Mouse (Mus musculus) bone marrow, adult 2 months (tissue): ENCODE data around the gene Lrrc28.

ENCODE experiments used
- CTCF ChIP-seq: fragments of 200-500 bp; IDR thresholded peaks from 2 replicates; pipeline ENCODE4 v1.5.1; 2011; ENCODE audit warnings: low read length, control low read depth; ENCODE audit not compliant: control insufficient read depth, insufficient read depth
- POLR2A ChIP-seq: fragments of 200-500 bp; IDR thresholded peaks from 2 replicates; pipeline ENCODE4 v1.6.1; 2011; ENCODE audit warnings: low read depth, mild to moderate bottlenecking, control low read depth, low read length, borderline replicate concordance; ENCODE audit not compliant: control insufficient read depth

- no peak for TF ChIP-seq CTCF
- TF ChIP-seq POLR2A, result no peak
Measured at GRCm38 (mm10) chr7:67617646-67618045, 27.4 kb downstream of the Lrrc28 start.
